1 mouse cellular context compared by ENCODE assay signal in genomic region chr15:100391599-100391998, GRCm38 (mm10).
TF ChIP-seq lines count a peak whose summit lies in the region.

No protein-coding gene starts in this region.

TF ChIP-seq in myocyte, 11 proteins besides CTCF, POLR2A, EP300 and RAD21:
- no peak for TF ChIP-seq USF1 (IDR thresholded peaks at IDR 0.05; ENCODE audit: low read depth)
- TF ChIP-seq MYOG (IDR thresholded peaks at IDR 0.05; ENCODE audit: control insufficient read depth in 1 of 3, insufficient read depth in 1 of 3, insufficient read length in 2 of 3, low read depth in 2 of 3), result no peak
- TF ChIP-seq TCF12 (IDR thresholded peaks at IDR 0.05; ENCODE audit: insufficient read depth, poor library complexity, severe bottlenecking), result no peak
- TF ChIP-seq E2F4 (IDR thresholded peaks at IDR 0.05; ENCODE audit: insufficient read depth), result no peak
- no peak for TF ChIP-seq TCF3 (IDR thresholded peaks at IDR 0.05; ENCODE audit: insufficient read length, low read depth)
- peak; percentile 22 for TF ChIP-seq POLR2AphosphoS2 (IDR thresholded peaks at IDR 0.05; ENCODE audit: insufficient read length, low read depth)
